Mouse (Mus musculus) cerebellum, adult 11 months (tissue): ENCODE measurements around the gene H2afb1.
"Not testable (repeated sequence)": the region's sequence is repeated elsewhere in the genome, so short reads cannot be mapped to it uniquely, and the experiment has no call there.

Experiments
- DNase-seq: peaks from one replicate; pipeline ENCODE4 v3.0.0; 2022

The H2afb1 gene

DNA sequence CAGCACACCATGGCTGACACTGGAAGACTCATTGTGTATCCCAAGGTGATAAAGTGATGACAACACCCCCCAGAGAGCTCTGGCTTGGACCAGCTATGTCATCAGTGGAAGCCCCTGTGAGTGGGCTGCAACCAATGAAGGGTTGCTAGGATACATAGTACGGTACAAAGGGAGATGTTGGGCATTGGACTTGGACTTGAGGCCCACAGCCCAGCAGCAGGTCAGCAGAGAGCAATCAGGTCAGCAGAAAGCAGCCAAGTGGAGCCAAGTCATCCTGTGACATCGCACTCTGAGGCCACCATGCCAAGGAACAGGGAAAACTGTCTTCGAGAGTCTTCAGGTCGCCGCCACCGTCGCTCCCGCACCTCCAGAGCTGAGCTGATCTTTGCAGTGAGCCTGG is at the start of gene H2afb1:
Gene H2afb1 (plus strand): TSS at position 301 of the 400 bp plus-strand sequence.
- DNase-seq = not testable (repeated sequence)

DNA sequence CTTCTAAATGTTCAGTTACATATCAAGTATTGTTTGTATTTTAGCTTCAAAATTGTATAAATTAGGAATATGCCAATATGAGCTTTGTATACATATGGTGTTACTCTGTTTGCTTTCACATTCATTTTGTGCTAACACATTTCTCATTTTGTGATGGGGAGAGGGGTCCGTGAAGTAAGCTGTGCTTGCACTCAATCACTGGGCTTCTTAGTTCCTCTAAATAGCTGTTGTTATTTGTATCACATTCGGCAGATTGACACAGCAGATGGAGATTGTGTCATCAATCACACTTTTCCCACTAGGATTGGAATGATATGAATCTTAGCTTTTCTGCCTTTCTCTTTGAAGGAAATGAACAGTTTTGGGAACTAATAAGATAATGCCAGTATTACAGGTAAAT is 21.5 kb downstream of the H2afb1 start:
- no peak for DNase-seq
